Mouse (Mus musculus) testis, adult 2 months (tissue): ENCODE measurements around the gene Ankrd6. TPM values are rescaled to one million over a fixed set of nuclear protein-coding genes. Genes with fewer than 3 reads are reported as not detected.

Source experiments
- H3K27ac ChIP-seq: fragments of 200-500 bp; 2 replicates; pipeline ENCODE4 v1.5.1; 2012; ENCODE audit warnings: low read depth, low read length; ENCODE audit not compliant: control insufficient read depth, insufficient read depth
- H3K27me3 ChIP-seq: fragments of 200-500 bp; 2 replicates; pipeline ENCODE4 v1.6.1; 2012; ENCODE audit warnings: mild to moderate bottlenecking, low read length, moderate library complexity; ENCODE audit not compliant: control insufficient read depth, insufficient read depth
- H3K36me3 ChIP-seq: fragments of 200-500 bp; 2 replicates; pipeline ENCODE4 v1.6.1; 2012; ENCODE audit warnings: mild to moderate bottlenecking, low read length; ENCODE audit not compliant: control insufficient read depth, insufficient read depth
- H3K4me1 ChIP-seq: fragments of 200-500 bp; 2 replicates; pipeline ENCODE4 v1.6.1; 2012; ENCODE audit warnings: low read length; ENCODE audit not compliant: control insufficient read depth, insufficient read depth
- H3K4me3 ChIP-seq: fragments of 200-500 bp; 2 replicates; pipeline ENCODE4 v1.5.1; 2012; ENCODE audit warnings: low read depth, mild to moderate bottlenecking, low read length, moderate library complexity, mixed read lengths; ENCODE audit not compliant: control insufficient read depth
- CTCF ChIP-seq: fragments of 200-500 bp; IDR thresholded peaks from 2 replicates; pipeline ENCODE4 v1.5.1; 2012; ENCODE audit warnings: low read depth, mild to moderate bottlenecking, inconsistent platforms, low read length, moderate library complexity; ENCODE audit not compliant: control insufficient read depth, insufficient read depth, insufficient replicate concordance
- POLR2A ChIP-seq: fragments of 200-500 bp; IDR thresholded peaks from 2 replicates; pipeline ENCODE4 v1.6.1; 2012; ENCODE audit warnings: low read depth, mild to moderate bottlenecking, inconsistent platforms, low read length, moderate library complexity; ENCODE audit not compliant: control insufficient read depth
- polyA plus RNA-seq: library from polyadenylated mRNA; depleted of rRNA; stranded (reverse); fragments of >200 nt; gene quantifications from 2 replicates; pipeline ENCODE4 v1.2.3, GENCODE M21; 2012

Gene Ankrd6
- polyA plus RNA-seq, 1 experiment, result 0.54 TPM

GRCm38 (mm10) chr4:32864131-32864866 lies 86.3 kb downstream of the Ankrd6 start:
- no peak overlapping the region for H3K4me3 ChIP-seq
- TF ChIP-seq CTCF (no peak), POLR2A (no peak)
- no peaks in the 10 kb centered on the region for H3K27me3 ChIP-seq
- peaks cover 2% of the 10 kb centered on the region for H3K4me1 ChIP-seq
- no peaks in the 10 kb centered on the region for H3K36me3 ChIP-seq
- H3K27ac ChIP-seq, result no peak overlapping the region

- TF ChIP-seq POLR2A, result no peak
- no peak for TF ChIP-seq CTCF
- Histone ChIP-seq H3K27ac (no peak overlapping the region), H3K4me1 (peaks cover 2% of the 10 kb centered on the region), H3K36me3 (no peaks in the 10 kb centered on the region), H3K27me3 (no peaks in the 10 kb centered on the region), H3K4me3 (no peak overlapping the region)
Observed at GRCm38 (mm10) chr4:32863447-32864130, 87.1 kb downstream of the Ankrd6 start.

GRCm38 (mm10) chr4:32862751-32863446 lies 87.7 kb downstream of the Ankrd6 start:
- Histone ChIP-seq H3K27me3 (no peaks in the 10 kb centered on the region), H3K27ac (no peak overlapping the region), H3K4me1 (peaks cover 2% of the 10 kb centered on the region), H3K4me3 (no peak overlapping the region), H3K36me3 (no peaks in the 10 kb centered on the region)
- TF ChIP-seq POLR2A, result no peak
- TF ChIP-seq CTCF, result no peak

- no peak for TF ChIP-seq CTCF
- Histone ChIP-seq H3K4me1 (peaks cover 2% of the 10 kb centered on the region), H3K27me3 (no peaks in the 10 kb centered on the region), H3K36me3 (no peaks in the 10 kb centered on the region), H3K4me3 (no peak overlapping the region), H3K27ac (no peak overlapping the region)
Observed at GRCm38 (mm10) chr4:32862011-32862750, 88.5 kb downstream of the Ankrd6 start.

DNA sequence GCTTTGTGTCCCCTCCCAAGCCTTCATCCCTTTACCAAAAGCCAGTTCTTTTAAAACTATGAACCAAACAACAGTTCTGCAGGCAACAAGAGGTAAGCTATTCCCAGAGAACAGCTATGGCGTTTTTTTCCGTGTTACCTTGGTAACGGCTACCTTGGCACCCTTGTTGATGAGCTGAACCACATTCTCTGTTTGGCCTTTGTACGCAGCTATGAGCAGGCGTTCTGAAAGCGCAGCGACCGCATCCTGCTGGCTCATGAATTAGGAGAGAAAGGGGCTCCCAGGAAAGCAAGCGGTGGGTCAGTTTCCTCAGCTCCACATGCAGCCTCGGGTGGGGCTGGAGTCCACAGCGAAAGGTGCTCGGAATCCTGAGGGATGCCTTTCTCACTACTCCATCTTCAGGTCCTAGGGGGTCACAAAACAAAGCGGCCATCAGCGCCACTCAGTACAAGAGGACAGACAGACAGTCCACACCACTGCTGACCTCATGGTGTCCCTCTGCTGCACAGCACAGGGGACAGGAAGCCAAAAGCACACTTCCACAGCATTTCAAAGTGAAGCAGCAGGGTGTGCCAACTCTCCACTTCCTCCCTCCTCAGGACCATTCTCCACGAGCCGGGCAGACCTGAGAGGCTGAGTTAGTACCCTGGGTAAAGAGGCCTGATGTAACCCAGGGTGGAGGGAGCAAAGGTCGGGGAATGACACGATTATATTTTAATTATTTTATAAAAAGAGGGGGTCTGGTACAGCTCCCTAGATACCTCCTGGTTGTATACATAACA lies 90.3 kb downstream of the Ankrd6 start:
- Histone ChIP-seq H3K27ac (no peak overlapping the region), H3K4me1 (peaks cover 2% of the 10 kb centered on the region)

DNA sequence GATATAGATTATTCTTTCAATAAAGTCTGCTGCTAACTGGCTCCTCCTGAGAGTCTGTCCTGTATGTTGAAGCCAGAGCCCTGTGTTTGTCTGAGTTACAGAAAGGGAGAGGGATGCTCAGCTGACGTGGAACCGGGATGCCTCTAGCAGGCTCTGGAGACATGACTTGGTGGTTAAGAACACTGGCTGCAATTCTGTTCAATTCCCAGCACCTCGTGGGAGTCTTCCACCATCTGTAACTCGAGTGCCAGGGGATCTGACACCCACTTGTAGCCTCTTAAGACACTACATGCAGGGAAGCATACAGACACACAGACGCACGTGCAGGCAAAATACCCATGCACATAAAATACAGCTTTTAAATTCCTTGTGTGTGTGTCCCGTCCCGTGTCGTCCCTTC lies 95.1 kb downstream of the Ankrd6 start:
- Histone ChIP-seq H3K4me1 (peaks cover 4% of the 10 kb centered on the region), H3K27me3 (no peaks in the 10 kb centered on the region), H3K27ac (no peak overlapping the region), H3K4me3 (no peak overlapping the region), H3K36me3 (no peaks in the 10 kb centered on the region)
- no peak for TF ChIP-seq POLR2A

More for the DNA sequence above, 90.3 kb downstream of the Ankrd6 start:
- no peaks in the 10 kb centered on the region for H3K36me3 ChIP-seq
- H3K27me3 ChIP-seq, result no peaks in the 10 kb centered on the region
- H3K4me3 ChIP-seq, result peak overlapping the region; percentile 11
- TF ChIP-seq CTCF (no peak), POLR2A (no peak; the same call in 1 of the 2 replicates)
